Mouse (Mus musculus) erythroblast, embryonic 14.5 days (primary cell): ENCODE measurements around the gene Gm13305.
"Not testable (repeated sequence)": the region's sequence is repeated elsewhere in the genome, so short reads cannot be mapped to it uniquely, and the experiment has no call there.

Experiments used
- GATA1 ChIP-seq: IDR thresholded peaks from 2 replicates; pipeline ENCODE4 v1.6.1; 2012; ENCODE audit warnings: low read length, inconsistent platforms, mixed read lengths
- TAL1 ChIP-seq: IDR thresholded peaks from 3 replicates; pipeline ENCODE4 v1.6.1; 2012; ENCODE audit warnings: low read length, inconsistent platforms, mixed read lengths

GRCm38 (mm10) chr4:42184980-42185372, 16.6 kb upstream of the Gm13305 start:
- TF ChIP-seq GATA1, TAL1: not testable (repeated sequence)
